Mouse (Mus musculus): ENCODE data around the gene Fus.
"Not testable (repeated sequence)": the region's sequence is repeated elsewhere in the genome, so short reads cannot be mapped to it uniquely, and the experiment has no call there.

- TF ChIP-seq GATA1, TAL1 (IDR thresholded peaks at IDR 0.05; ENCODE audit: low read length): not testable (repeated sequence)
Measured at GRCm38 (mm10) chr7:128016134-128016533, 48.9 kb downstream of the Fus start.
